Mouse (Mus musculus) embryonic facial prominence, embryonic 15.5 days (tissue): ENCODE measurements around the gene Tpgs1. TPM values are rescaled to one million over a fixed set of nuclear protein-coding genes. Genes with fewer than 3 reads are reported as not detected.

ENCODE experiments used
- ATAC-seq: fragments of 200-750 bp; cut with Nextera tagmentation; 2 replicates; pipeline ENCODE4 v1.8.0; 2017; ENCODE audit warnings: low read depth, moderate TSS enrichment; ENCODE audit not compliant: insufficient number of reproducible peaks, low FRiP score, low TSS enrichment
- H3K27ac ChIP-seq: fragments of 300-500 bp; sonication (generic); replicated peaks from 2 replicates; pipeline ENCODE4 v1.5.1; 2015; ENCODE audit warnings: mild to moderate bottlenecking, inconsistent platforms
- H3K27me3 ChIP-seq: fragments of 300-500 bp; sonication (generic); 2 replicates; pipeline ENCODE4 v1.6.1; 2015; ENCODE audit warnings: inconsistent platforms
- H3K36me3 ChIP-seq: fragments of 300-500 bp; sonication (generic); 2 replicates; pipeline ENCODE4 v1.6.1; 2015; ENCODE audit warnings: mild to moderate bottlenecking, inconsistent platforms
- H3K4me1 ChIP-seq: fragments of 300-500 bp; sonication (generic); 2 replicates; pipeline ENCODE4 v1.6.1; 2015; ENCODE audit warnings: inconsistent platforms
- H3K4me2 ChIP-seq: fragments of 300-500 bp; sonication (generic); replicated peaks from 2 replicates; pipeline ENCODE4 v1.6.1; 2015; ENCODE audit warnings: mild to moderate bottlenecking, inconsistent platforms
- H3K4me3 ChIP-seq: fragments of 300-500 bp; sonication (generic); replicated peaks from 2 replicates; pipeline ENCODE4 v1.5.1; 2015; ENCODE audit warnings: mild to moderate bottlenecking, inconsistent platforms
- H3K9ac ChIP-seq: fragments of 300-500 bp; sonication (generic); 2 replicates; pipeline ENCODE4 v1.6.1; 2015; ENCODE audit warnings: inconsistent platforms
- H3K9me3 ChIP-seq: fragments of 300-500 bp; sonication (generic); replicated peaks from 2 replicates; pipeline ENCODE4 v1.6.1; 2016; ENCODE audit warnings: inconsistent platforms
- WGBS: fragments of 180-500 bp; shearing (Covaris S2); methylation state at CpG from one replicate; pipeline ENCODE4 v1.1.7; 2015; 5-methylcytosine and 5-hydroxymethylcytosine counted together
- polyA plus RNA-seq: library from polyadenylated mRNA; unstranded; fragments of >200 nt; fragmentation: Nextera tagmentation; extraction: Ambion mirVana; gene quantifications from 2 replicates; pipeline ENCODE4 v1.2.1, GENCODE M21; 2015

Tpgs1 gene
- polyA plus RNA-seq, 1 experiment from 2014 or later, result 62.4 TPM

DNA sequence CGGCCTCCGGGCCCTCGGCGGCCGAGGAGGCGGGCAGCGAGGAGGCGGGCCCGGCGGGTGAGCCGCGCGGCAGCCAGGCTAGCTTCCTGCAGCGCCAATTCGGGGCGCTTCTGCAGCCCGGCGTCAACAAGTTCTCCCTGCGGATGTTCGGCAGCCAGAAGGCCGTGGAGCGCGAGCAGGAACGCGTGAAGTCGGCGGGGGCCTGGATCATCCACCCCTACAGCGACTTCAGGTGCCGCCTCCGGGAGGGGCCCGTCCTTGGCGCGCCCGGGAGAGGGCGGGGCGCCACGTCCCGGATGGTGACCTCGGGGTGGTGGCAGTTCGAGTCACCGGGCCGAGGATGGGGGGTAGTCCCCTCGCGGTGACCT, 47.8 kb downstream of the Tpgs1 start:
- Histone ChIP-seq H3K9me3 (no peaks in the 10 kb centered on the region), H3K4me2 (peak overlapping the region; percentile 98), H3K4me1 (peaks cover 21% of the 10 kb centered on the region), H3K4me3 (peak overlapping the region; percentile 56), H3K27me3 (peaks cover 59% of the 10 kb centered on the region), H3K9ac (peak overlapping the region; percentile 1; the same call in 1 of the 2 replicates), H3K36me3 (peaks cover 2% of the 10 kb centered on the region), H3K27ac (no peak overlapping the region)
- ATAC-seq, result no peak
- under 1% methylated on average over 40 of the region's 44 CpGs for WGBS

DNA sequence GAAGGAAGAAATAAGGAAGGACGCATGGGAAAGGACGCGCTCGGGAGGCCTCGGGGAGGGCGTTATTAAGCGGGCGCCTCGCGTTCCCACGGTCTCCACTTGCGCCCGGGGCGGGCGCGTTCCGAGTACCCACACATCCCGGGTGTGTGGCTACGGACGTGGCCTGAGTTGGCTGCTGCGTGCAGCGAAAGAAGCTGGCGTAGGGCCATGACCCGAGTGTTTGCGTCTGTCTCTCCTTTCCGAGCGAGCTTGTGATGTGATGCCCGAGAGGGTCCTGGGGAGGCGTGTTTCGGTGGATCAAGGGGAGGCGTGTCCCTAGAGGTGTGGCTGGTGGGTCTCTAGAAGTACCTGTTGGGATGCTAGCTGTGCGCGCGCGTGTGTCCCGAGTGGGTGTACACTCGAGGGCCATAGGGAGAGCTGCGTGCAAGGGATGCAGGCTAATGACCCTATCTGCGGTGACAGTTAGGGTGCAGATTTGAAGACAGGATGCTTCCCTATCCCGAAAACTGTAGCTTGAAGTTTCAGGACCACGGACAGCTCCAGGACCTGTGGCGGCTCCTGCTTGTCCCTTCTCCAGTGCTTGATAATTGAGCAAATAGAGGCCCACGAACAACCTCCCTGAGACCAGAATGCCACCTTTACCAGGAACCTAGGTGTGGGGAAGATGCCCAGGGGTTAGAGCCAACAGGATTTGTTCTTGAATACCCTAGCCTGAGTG, 48.6 kb downstream of the Tpgs1 start:
- peak overlapping the region; percentile 56 for H3K4me3 ChIP-seq
- H3K27me3 ChIP-seq, result peaks cover 59% of the 10 kb centered on the region
- no peak overlapping the region for H3K27ac ChIP-seq
- no peaks in the 10 kb centered on the region for H3K36me3 ChIP-seq
- peak overlapping the region; percentile 98 for H3K4me2 ChIP-seq
- peaks cover 25% of the 10 kb centered on the region for H3K4me1 ChIP-seq
- H3K9ac ChIP-seq, result no peak overlapping the region
- no peak for ATAC-seq
- H3K9me3 ChIP-seq, result no peaks in the 10 kb centered on the region
- WGBS, result 4% methylated on average over 43 of the region's 43 CpGs

GRCm38 (mm10) chr10:79721089-79721488, 51.9 kb downstream of the Tpgs1 start:
- Histone ChIP-seq H3K9ac (no peak overlapping the region), H3K4me2 (no peak overlapping the region), H3K4me1 (peaks cover 22% of the 10 kb centered on the region), H3K27me3 (peaks cover 36% of the 10 kb centered on the region), H3K9me3 (no peaks in the 10 kb centered on the region), H3K27ac (no peak overlapping the region), H3K4me3 (no peak overlapping the region), H3K36me3 (no peaks in the 10 kb centered on the region)
- 70% methylated on average over 5 of the region's 5 CpGs for WGBS
- ATAC-seq, result no peak

GRCm38 (mm10) chr10:79723047-79723446, 53.9 kb downstream of the Tpgs1 start:
- no peaks in the 10 kb centered on the region for H3K9me3 ChIP-seq
- H3K4me3 ChIP-seq, result no peak overlapping the region
- H3K4me1 ChIP-seq, result peaks cover 4% of the 10 kb centered on the region; the same call in 1 of the 2 replicates
- H3K4me2 ChIP-seq, result no peak overlapping the region
- WGBS, result 61% methylated on average over 6 of the region's 6 CpGs
- no peak overlapping the region for H3K9ac ChIP-seq
- peaks cover 16% of the 10 kb centered on the region for H3K27me3 ChIP-seq
- no peak overlapping the region for H3K27ac ChIP-seq
- H3K36me3 ChIP-seq, result no peaks in the 10 kb centered on the region
- ATAC-seq, result no peak

- WGBS, result 80% methylated on average over 7 of the region's 7 CpGs
- H3K27me3 ChIP-seq, result peaks cover 10% of the 10 kb centered on the region
- no peak overlapping the region for H3K4me3 ChIP-seq
- H3K9me3 ChIP-seq, result no peaks in the 10 kb centered on the region
- H3K36me3 ChIP-seq, result no peaks in the 10 kb centered on the region
- no peak overlapping the region for H3K27ac ChIP-seq
- no peak overlapping the region for H3K9ac ChIP-seq
- H3K4me1 ChIP-seq, result peaks cover 4% of the 10 kb centered on the region; the same call in 1 of the 2 replicates
- no peak for ATAC-seq
- H3K4me2 ChIP-seq, result no peak overlapping the region
Observed at GRCm38 (mm10) chr10:79723692-79724091, 54.5 kb downstream of the Tpgs1 start.

Other genes with a start within 250 kb of the Tpgs1 start
- gene Vmn2r83, start 200.6 kb upstream of the Tpgs1 start, polyA plus RNA-seq, result not detected in 2 replicates
- gene Plpp2, start 135.6 kb upstream of the Tpgs1 start, polyA plus RNA-seq, result 25.3 and 25.9 TPM in 2 replicates
- gene Mier2, start 114.2 kb upstream of the Tpgs1 start, polyA plus RNA-seq, result 70.3 and 71.4 TPM in 2 replicates
- not detected in 2 replicates for gene Theg, start 82.0 kb upstream of the Tpgs1 start, polyA plus RNA-seq
- gene C2cd4c, start 55.3 kb upstream of the Tpgs1 start, polyA plus RNA-seq, result not detected in 2 replicates
- 11.8 and 12.5 TPM in 2 replicates for gene Shc2, start 31.5 kb upstream of the Tpgs1 start, polyA plus RNA-seq
- gene Odf3l2, start 23.6 kb upstream of the Tpgs1 start, polyA plus RNA-seq, result not detected in 2 replicates
- 8.4 and 9.1 TPM in 2 replicates for gene Madcam1, start 4.8 kb upstream of the Tpgs1 start, polyA plus RNA-seq
- 94.8 and 96.8 TPM in 2 replicates for gene Cdc34, start 12.8 kb downstream of the Tpgs1 start, polyA plus RNA-seq
- 0.89 and 1.5 TPM in 2 replicates for gene Gzmm, start 19.7 kb downstream of the Tpgs1 start, polyA plus RNA-seq
- 837 and 902 TPM in 2 replicates for gene Bsg, start 35.1 kb downstream of the Tpgs1 start, polyA plus RNA-seq
- gene Hcn2, start 47.3 kb downstream of the Tpgs1 start, polyA plus RNA-seq, result 0.07 and 0.13 TPM in 2 replicates
- 41.6 and 46.6 TPM in 2 replicates for gene Polrmt, start 77.2 kb downstream of the Tpgs1 start, polyA plus RNA-seq
- 2.5 and 3.9 TPM in 2 replicates for gene Fgf22, start 85.7 kb downstream of the Tpgs1 start, polyA plus RNA-seq
- gene Rnf126, start 97.6 kb downstream of the Tpgs1 start, polyA plus RNA-seq, result 110 and 127 TPM in 2 replicates
- 20.1 and 20.2 TPM in 2 replicates for gene Fstl3, start 107.9 kb downstream of the Tpgs1 start, polyA plus RNA-seq
- gene Prss57, start 121.6 kb downstream of the Tpgs1 start, polyA plus RNA-seq, result 0.07 TPM in 1 of 2 replicates, not detected in the other
- 88.1 and 96.6 TPM in 2 replicates for gene Palm, start 124.2 kb downstream of the Tpgs1 start, polyA plus RNA-seq
- gene Misp, start 151.6 kb downstream of the Tpgs1 start, polyA plus RNA-seq, result 5.4 and 7.8 TPM in 2 replicates
- gene Ptbp1, start 185.1 kb downstream of the Tpgs1 start, polyA plus RNA-seq, result 299 and 325 TPM in 2 replicates
- gene Prtn3, start 205.1 kb downstream of the Tpgs1 start, polyA plus RNA-seq, result 4.3 and 5.6 TPM in 2 replicates
- 59.9 and 68.2 TPM in 2 replicates for gene Plppr3, start 205.3 kb downstream of the Tpgs1 start, polyA plus RNA-seq
- gene Elane, start 216.9 kb downstream of the Tpgs1 start, polyA plus RNA-seq, result 0.28 and 0.85 TPM in 2 replicates
- not detected in 2 replicates for gene Cfd, start 221.5 kb downstream of the Tpgs1 start, polyA plus RNA-seq
- gene Med16, start 239.6 kb downstream of the Tpgs1 start, polyA plus RNA-seq, result 44.0 and 48.4 TPM in 2 replicates
- gene Gm26602, start 241.5 kb downstream of the Tpgs1 start, polyA plus RNA-seq, result 5.2 TPM in 1 of 2 replicates, not detected in the other
- 1.1 and 1.4 TPM in 2 replicates for gene Kiss1r, start 247.6 kb downstream of the Tpgs1 start, polyA plus RNA-seq